Mouse (Mus musculus): ENCODE measurements around the gene Lsmem1.

GRCm38 (mm10) chr12:40217776-40218175, 18.5 kb upstream of the Lsmem1 start:
- no peak for TF ChIP-seq CTCF (IDR thresholded peaks at IDR 0.05; ENCODE audit: control insufficient read depth, insufficient read depth, low read length)
- TF ChIP-seq POLR2A (IDR thresholded peaks at IDR 0.05; ENCODE audit: borderline replicate concordance, control insufficient read depth, low read depth, low read length), result no peak
